Mouse (Mus musculus) heart, postnatal 0 days (tissue): Measurements from ENCODE around the gene Armh3.

Source experiments
- CTCF ChIP-seq: IDR thresholded peaks from 2 replicates; pipeline ENCODE4 v1.5.1; 2016; ENCODE audit warnings: antibody characterized with exemption, control low read depth, low read depth
- EP300 ChIP-seq: IDR thresholded peaks from 2 replicates; pipeline ENCODE4 v1.6.1; 2016; ENCODE audit warnings: antibody characterized with exemption, low read depth

DNA sequence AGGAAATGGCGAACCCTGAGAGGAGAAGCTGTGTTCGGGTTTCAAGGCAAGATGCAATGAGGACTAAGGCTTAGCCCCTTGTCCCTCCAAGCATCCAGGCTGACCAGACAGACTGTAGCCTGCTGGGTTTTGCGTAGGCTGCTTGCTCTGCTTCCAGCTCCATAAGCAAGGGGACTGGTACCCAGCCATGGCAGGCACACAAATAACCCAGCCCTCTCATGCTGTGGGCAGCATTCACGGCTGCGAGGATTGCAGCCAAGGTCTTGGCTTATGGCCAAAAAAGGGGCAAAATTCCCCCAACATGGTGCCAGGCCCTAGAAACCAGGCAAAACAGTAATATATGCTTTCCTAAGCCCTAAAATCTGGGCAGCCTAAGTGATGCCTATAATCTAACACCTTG is 176.5 kb downstream of the Armh3 start:
- TF ChIP-seq EP300 (no peak), CTCF (no peak)
